Mouse (Mus musculus) G1E (cell line): Measurements from ENCODE around the gene Usp15. TPM values are rescaled to one million over a fixed set of nuclear protein-coding genes. Genes with fewer than 3 reads are reported as not detected.

Source experiments
- ATAC-seq: 2 replicates; pipeline ENCODE4 v1.8.0; 2016; ENCODE audit warnings: mild to moderate bottlenecking; ENCODE audit not compliant: insufficient number of reproducible peaks, poor library complexity, low FRiP score, severe bottlenecking; ENCODE audit errors: extremely low read depth
- DNase-seq: peaks from one replicate; pipeline ENCODE4 v3.0.0; 2012; ENCODE audit warnings: low spot score
- H3K27me3 ChIP-seq: 2 replicates; pipeline ENCODE4 v1.6.1; 2012; ENCODE audit warnings: mild to moderate bottlenecking, low read length, inconsistent platforms; ENCODE audit not compliant: insufficient read depth
- H3K36me3 ChIP-seq: replicated peaks from 2 replicates; pipeline ENCODE3; 2012; ENCODE audit warnings: mild to moderate bottlenecking, inconsistent platforms
- H3K4me1 ChIP-seq: 2 replicates; pipeline ENCODE4 v1.6.1; 2012; ENCODE audit warnings: low read depth, low read length, inconsistent platforms, mixed read lengths; ENCODE audit not compliant: insufficient read depth
- H3K4me3 ChIP-seq: 2 replicates; pipeline ENCODE4 v1.5.1; 2012; ENCODE audit warnings: low read depth, mild to moderate bottlenecking, inconsistent platforms, low read length, moderate library complexity, mixed read lengths
- H3K9me3 ChIP-seq: replicated peaks from 2 replicates; pipeline ENCODE4 v1.6.1; 2012; ENCODE audit warnings: inconsistent platforms
- CTCF ChIP-seq: IDR thresholded peaks from 2 replicates; pipeline ENCODE4 v1.5.1; 2012; ENCODE audit warnings: low read depth, low read length, inconsistent platforms, mixed read lengths
- GATA1 ChIP-seq: IDR thresholded peaks from 2 replicates; pipeline ENCODE4 v1.6.1; 2012; ENCODE audit warnings: borderline replicate concordance, low read length, inconsistent platforms, mixed read lengths
- GATA2 ChIP-seq: IDR thresholded peaks from 2 replicates; pipeline ENCODE4 v1.6.1; 2012; ENCODE audit warnings: low read depth, low read length, inconsistent platforms, borderline replicate concordance
- POLR2AphosphoS5 ChIP-seq: IDR thresholded peaks from 2 replicates; pipeline ENCODE4 v1.6.1; 2012; ENCODE audit warnings: low read depth, low read length, inconsistent platforms; ENCODE audit not compliant: insufficient replicate concordance
- TAL1 ChIP-seq: conservative IDR thresholded peaks from 2 replicates; pipeline ENCODE4 v1.6.1; 2012; ENCODE audit warnings: low read depth, low read length, inconsistent platforms, mixed read lengths
- polyA plus RNA-seq: library from polyadenylated mRNA; stranded (reverse); fragments of >175 nt; gene quantifications from 2 replicates; pipeline ENCODE4 v1.2.3, GENCODE M21; 2012
- total RNA-seq, 2 experiments: library from RNA; stranded (forward) in 1 of 2; stranded (reverse) in 1 of 2; fragments of 200-1000 nt in 1 of 2; fragments of >200 nt in 1 of 2; fragmentation: Nextera tagmentation in 1 of 2; gene quantifications; 2 replicates each; pipeline ENCODE4 v1.2.3; 2014 to 2017

The Usp15 gene
- total and polyA plus RNA-seq, 3 experiments: 21.7 to 160 (median 155) TPM

- no peak for DNase-seq
- ATAC-seq: no peak
- Histone ChIP-seq H3K9me3 (no peaks in the 10 kb centered on the region), H3K4me1 (peaks cover 36% of the 10 kb centered on the region), H3K36me3 (no peaks in the 10 kb centered on the region), H3K4me3 (no peak overlapping the region), H3K27me3 (no peaks in the 10 kb centered on the region)
- TF ChIP-seq CTCF: no peak
- no peak for TF ChIP-seq TAL1
- no peak for TF ChIP-seq GATA2
- no peak for TF ChIP-seq POLR2AphosphoS5
- no peak for TF ChIP-seq GATA1
Measured at GRCm38 (mm10) chr10:123198183-123198582, 1.4 kb upstream of the Usp15 start.

- Histone ChIP-seq H3K36me3 (peaks cover 6% of the 10 kb centered on the region), H3K27me3 (no peaks in the 10 kb centered on the region), H3K4me1 (peaks cover 42% of the 10 kb centered on the region), H3K9me3 (no peaks in the 10 kb centered on the region), H3K4me3 (peak overlapping the region; percentile 96)
- TF ChIP-seq CTCF (no peak), TAL1 (0 out of 2 replicates have a peak, but pooled peaks have one; percentile 19), POLR2AphosphoS5 (no peak)
- DNase-seq (peak; percentile 51), ATAC-seq (peak; percentile 42)
Measured at GRCm38 (mm10) chr10:123195961-123196834, 597 bp downstream of the Usp15 start.

- Histone ChIP-seq H3K36me3 (peaks cover 10% of the 10 kb centered on the region), H3K4me1 (peaks cover 46% of the 10 kb centered on the region), H3K27me3 (no peaks in the 10 kb centered on the region), H3K9me3 (no peaks in the 10 kb centered on the region), H3K4me3 (peak overlapping the region; percentile 96)
- ATAC-seq (no peak), DNase-seq (no peak)
- TF ChIP-seq POLR2AphosphoS5 (no peak), TAL1 (no peak), GATA2 (no peak)
Measured at GRCm38 (mm10) chr10:123195501-123195900, 1.3 kb downstream of the Usp15 start.

- Histone ChIP-seq H3K36me3 (peaks cover 47% of the 10 kb centered on the region), H3K4me1 (peaks cover 62% of the 10 kb centered on the region), H3K27me3 (no peaks in the 10 kb centered on the region), H3K4me3 (no peak overlapping the region), H3K9me3 (no peaks in the 10 kb centered on the region)
- ATAC-seq: no peak
- DNase-seq: no peak
- TF ChIP-seq TAL1 (no peak), GATA1 (no peak)
Measured at GRCm38 (mm10) chr10:123191038-123191437, 5.8 kb downstream of the Usp15 start.

DNA sequence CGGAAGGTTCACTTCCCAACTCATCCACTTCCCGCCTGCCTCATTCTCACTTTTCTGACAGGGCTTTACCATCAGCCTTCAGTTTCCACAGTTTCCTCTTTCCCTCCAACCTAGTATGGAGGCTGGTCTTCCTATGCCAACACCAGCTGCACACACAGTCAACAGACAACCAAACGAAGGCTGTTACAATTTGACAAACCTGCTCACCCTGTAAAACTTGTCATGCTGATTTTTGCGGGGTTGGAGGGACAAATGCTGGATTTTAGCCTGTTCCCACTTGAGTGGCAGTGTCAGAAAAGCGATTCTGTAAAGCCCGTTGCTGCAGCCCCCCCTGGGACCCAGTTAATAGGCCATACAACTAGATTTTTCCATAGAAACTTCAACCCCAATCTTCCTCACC is 9.5 kb downstream of the Usp15 start:
- no peak overlapping the region for H3K4me3 ChIP-seq
- TF ChIP-seq CTCF (no peak), GATA1 (no peak), GATA2 (no peak), POLR2AphosphoS5 (no peak), TAL1 (no peak)
- H3K4me1 ChIP-seq: peaks cover 68% of the 10 kb centered on the region
- peaks cover 58% of the 10 kb centered on the region for H3K36me3 ChIP-seq
- ATAC-seq: no peak
- H3K27me3 ChIP-seq: no peaks in the 10 kb centered on the region
- no peak for DNase-seq
- no peaks in the 10 kb centered on the region for H3K9me3 ChIP-seq

GRCm38 (mm10) chr10:123185907-123186306 is 10.9 kb downstream of the Usp15 start:
- no peak for TF ChIP-seq GATA1
- TF ChIP-seq CTCF: no peak
- TF ChIP-seq GATA2: no peak
- no peak for TF ChIP-seq TAL1
- TF ChIP-seq POLR2AphosphoS5: no peak
- H3K36me3 ChIP-seq: peaks cover 57% of the 10 kb centered on the region
- H3K27me3 ChIP-seq: no peaks in the 10 kb centered on the region
- H3K4me1 ChIP-seq: peaks cover 61% of the 10 kb centered on the region
- no peak overlapping the region for H3K4me3 ChIP-seq
- ATAC-seq: no peak
- DNase-seq: no peak
- H3K9me3 ChIP-seq: no peaks in the 10 kb centered on the region

DNA sequence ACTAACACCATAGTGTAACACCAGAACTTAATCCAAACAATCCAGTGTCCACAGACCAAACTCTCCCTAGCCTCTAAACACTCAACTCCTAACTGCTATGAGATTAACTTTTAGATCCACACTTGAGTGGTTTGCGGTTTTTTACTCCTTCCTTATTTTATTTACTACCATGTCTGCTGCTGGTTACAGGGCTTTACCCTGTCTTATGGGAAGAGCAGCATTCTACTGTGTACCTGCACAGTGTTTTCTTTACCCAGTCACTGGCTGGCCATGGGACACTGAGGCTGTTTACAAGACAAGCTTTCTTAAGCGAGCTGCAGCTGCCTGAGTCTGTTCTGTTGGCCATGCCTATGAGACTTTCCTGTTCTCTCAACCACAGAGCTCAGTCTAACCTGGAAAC is 13.1 kb downstream of the Usp15 start:
- peaks cover 47% of the 10 kb centered on the region for H3K4me1 ChIP-seq
- no peak overlapping the region; the same call in 1 of the 2 replicates for H3K4me3 ChIP-seq
- TF ChIP-seq GATA1 (no peak), TAL1 (no peak), CTCF (no peak), GATA2 (no peak), POLR2AphosphoS5 (no peak)
- peaks cover 64% of the 10 kb centered on the region for H3K36me3 ChIP-seq
- ATAC-seq: peak; percentile 79
- peak; percentile 15 for DNase-seq
- H3K27me3 ChIP-seq: no peaks in the 10 kb centered on the region
- no peaks in the 10 kb centered on the region for H3K9me3 ChIP-seq
